Mouse (Mus musculus) stomach, postnatal 0 days (tissue): ENCODE data around the gene Rslcan18. TPM values are rescaled to one million over a fixed set of nuclear protein-coding genes. Genes with fewer than 3 reads are reported as not detected.

Experiments used
- ATAC-seq: fragments of 200-750 bp; cut with Nextera tagmentation; 2 replicates; pipeline ENCODE4 v1.8.0; 2017; ENCODE audit not compliant: low FRiP score, low TSS enrichment
- DNase-seq: peaks from one replicate; pipeline ENCODE4 v3.0.0-alpha.2; 2016; ENCODE audit warnings: low spot score
- H3K27ac ChIP-seq: fragments of 300-500 bp; sonication (generic); replicated peaks from 2 replicates; pipeline ENCODE4 v1.5.1; 2014; ENCODE audit warnings: mild to moderate bottlenecking, control low read depth
- H3K27me3 ChIP-seq: fragments of 300-500 bp; sonication (generic); 2 replicates; pipeline ENCODE4 v1.6.1; 2014; ENCODE audit warnings: low read length; ENCODE audit not compliant: control insufficient read depth, insufficient read depth
- H3K36me3 ChIP-seq: fragments of 300-500 bp; sonication (generic); 2 replicates; pipeline ENCODE4 v1.6.1; 2014; ENCODE audit warnings: low read length, mixed read lengths; ENCODE audit not compliant: control insufficient read depth, insufficient read depth
- H3K4me1 ChIP-seq: fragments of 300-500 bp; sonication (generic); replicated peaks from 2 replicates; pipeline ENCODE4 v1.6.1; 2014; ENCODE audit warnings: antibody characterized with exemption; ENCODE audit not compliant: control insufficient read depth, insufficient read depth
- H3K4me2 ChIP-seq: fragments of 300-500 bp; sonication (generic); replicated peaks from 2 replicates; pipeline ENCODE4 v1.6.1; 2014; ENCODE audit warnings: low read depth, mild to moderate bottlenecking, control low read depth, moderate library complexity
- H3K4me3 ChIP-seq: fragments of 300-500 bp; sonication (generic); 2 replicates; pipeline ENCODE4 v1.5.1; 2014; ENCODE audit warnings: low read depth, low read length, control low read depth
- H3K9ac ChIP-seq: fragments of 300-500 bp; sonication (generic); 2 replicates; pipeline ENCODE4 v1.6.1; 2014; ENCODE audit warnings: mild to moderate bottlenecking, low read length, control low read depth, mixed read lengths
- H3K9me3 ChIP-seq: fragments of 300-500 bp; sonication (generic); 2 replicates; pipeline ENCODE4 v1.6.1; 2016; ENCODE audit warnings: low read length; ENCODE audit not compliant: control insufficient read depth
- CTCF ChIP-seq: IDR thresholded peaks from 2 replicates; pipeline ENCODE4 v1.5.1; 2016; ENCODE audit warnings: antibody characterized with exemption, low read depth, mild to moderate bottlenecking, moderate library complexity
- EP300 ChIP-seq: optimal IDR thresholded peaks from 2 replicates; pipeline ENCODE3; 2016; ENCODE audit warnings: antibody characterized with exemption
- WGBS: fragments of 180-500 bp; shearing (Covaris S2); extraction: QIAGEN DNeasy Blood & Tissue Kit; methylation state at CpG from one replicate; pipeline ENCODE4 v1.1.7; 2014; 5-methylcytosine and 5-hydroxymethylcytosine counted together
- polyA plus RNA-seq: library from polyadenylated mRNA; unstranded; fragments of >200 nt; fragmentation: Nextera tagmentation; extraction: Ambion mirVana; gene quantifications from 2 replicates; pipeline ENCODE4 v1.2.1, GENCODE M21; 2015

Rslcan18 gene
- polyA plus RNA-seq, 1 experiment from 2014 or later = 0.10 TPM

GRCm38 (mm10) chr13:67060786-67061358 is 55.2 kb downstream of the Rslcan18 start, which contains the start of gene Zfp712:
Gene Zfp712, minus strand, starts transcription at chr13:67061170.
- DNase-seq = peak; percentile 91
- WGBS = under 1% methylated on average over 27 of the region's 27 CpGs
- H3K27me3 ChIP-seq = no peaks in the 10 kb centered on the region
- peak within 1 kb of the TSS; percentile 52 for H3K9ac ChIP-seq
- H3K27ac ChIP-seq = peak within 1 kb of the TSS; percentile 78
- H3K4me3 ChIP-seq = peak within 1 kb of the TSS; percentile 54
- H3K4me1 ChIP-seq = no peaks in the 10 kb centered on the region
- peak within 1 kb of the TSS; percentile 73 for H3K4me2 ChIP-seq
- H3K9me3 ChIP-seq = no peaks in the 10 kb centered on the region
- TF ChIP-seq CTCF = no peak
- TF ChIP-seq EP300 = no peak
- ATAC-seq = peak; percentile 98
- no peaks in the 10 kb centered on the region for H3K36me3 ChIP-seq

- Histone ChIP-seq H3K9me3 (no peaks in the 10 kb centered on the region), H3K27me3 (no peaks in the 10 kb centered on the region), H3K9ac (peak overlapping the region; percentile 52), H3K4me3 (peak overlapping the region; percentile 54), H3K27ac (peak overlapping the region; percentile 78), H3K4me2 (peak overlapping the region; percentile 73), H3K4me1 (no peaks in the 10 kb centered on the region), H3K36me3 (no peaks in the 10 kb centered on the region)
- WGBS = 2% methylated on average over 12 of the region's 12 CpGs
- DNase-seq = no peak
- TF ChIP-seq EP300 = no peak
- TF ChIP-seq CTCF = no peak
- peak; percentile 22 for ATAC-seq
Measured at GRCm38 (mm10) chr13:67060161-67060785, 55.8 kb downstream of the Rslcan18 start.

Other genes starting within 250 kb of the Rslcan18 start
- 2.6 and 3.0 TPM in 2 replicates for gene Gm10767, start 211.3 kb downstream of the Rslcan18 start, polyA plus RNA-seq
- gene Zfp712, start 55.1 kb downstream of the Rslcan18 start, polyA plus RNA-seq = 1.1 and 1.2 TPM in 2 replicates
- gene Zfp708, start 18.3 kb downstream of the Rslcan18 start, polyA plus RNA-seq = 1.8 and 2.3 TPM in 2 replicates
- gene Gm28557, start 7.7 kb downstream of the Rslcan18 start, polyA plus RNA-seq = 1.1 and 1.3 TPM in 2 replicates
- gene Zfp759, start 5.4 kb upstream of the Rslcan18 start, polyA plus RNA-seq = 0.65 and 0.76 TPM in 2 replicates
- 4.1 and 4.2 TPM in 2 replicates for gene Rsl1, start 56.9 kb upstream of the Rslcan18 start, polyA plus RNA-seq
- 0.68 and 0.82 TPM in 2 replicates for gene Zfp455, start 78.2 kb upstream of the Rslcan18 start, polyA plus RNA-seq
- gene Zfp458, start 162.2 kb upstream of the Rslcan18 start, polyA plus RNA-seq = 0.64 and 0.68 TPM in 2 replicates
- gene Zfp457, start 190.2 kb upstream of the Rslcan18 start, polyA plus RNA-seq = 0.58 and 0.70 TPM in 2 replicates
- gene Zfp595, start 216.3 kb upstream of the Rslcan18 start, polyA plus RNA-seq = 1.1 and 1.2 TPM in 2 replicates
- gene Gm28044, start 244.3 kb upstream of the Rslcan18 start, polyA plus RNA-seq = not detected in 2 replicates
- 0.61 and 0.63 TPM in 2 replicates for gene Zfp953, start 244.3 kb upstream of the Rslcan18 start, polyA plus RNA-seq